Mouse (Mus musculus) adrenal gland (tissue): Measurements from ENCODE around the gene Naa60.

ENCODE experiments used
- microRNA-seq, 2 experiments: library from miRNA; unstranded; fragments of <30 nt; microRNA quantifications; one replicate each; pipeline ENCODE4; 2019

Naa60 gene

Small RNA genes lying within 50 kb of the gene (microRNA-seq; reads per million reads assigned to microRNA genes)
- gene Gm23493, result 0 reads per million in 2 experiments
